Mouse (Mus musculus): ENCODE measurements around the gene 1700003F12Rik.
A peak's percentile ranks its signal among the peaks of the same experiment; 100 is the strongest.

Gene 1700003F12Rik

GRCm38 (mm10) chr2:154549886-154550189 lies 3.0 kb downstream of the 1700003F12Rik start:
- DNase-seq: no peak

- no peak for DNase-seq
Measured at GRCm38 (mm10) chr2:154550937-154551336, 4.1 kb downstream of the 1700003F12Rik start.

DNA sequence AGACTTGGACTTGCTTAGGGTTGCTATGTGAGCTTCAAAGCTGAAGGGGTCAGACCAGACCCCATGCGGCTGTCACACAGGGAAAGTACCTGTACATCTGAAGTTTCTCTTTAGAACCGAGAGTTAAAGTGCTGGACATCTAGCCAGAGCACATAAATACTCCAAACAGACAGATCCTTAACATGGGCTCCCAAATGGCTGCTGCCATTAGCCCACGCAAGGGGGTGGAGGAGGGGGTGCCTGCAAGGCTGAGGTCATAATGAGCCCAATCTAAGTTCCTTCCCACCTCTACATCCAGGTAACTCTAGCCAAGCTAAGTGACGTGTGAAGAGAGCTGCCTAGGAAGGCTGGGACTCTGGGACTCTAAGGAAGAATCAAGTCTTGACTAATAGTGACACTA lies 4.6 kb downstream of the 1700003F12Rik start, which contains the start of gene Actl10:
Actl10 (plus strand) TSS at position 301 of the 400 bp plus-strand sequence.
- no peak for DNase-seq

DNA sequence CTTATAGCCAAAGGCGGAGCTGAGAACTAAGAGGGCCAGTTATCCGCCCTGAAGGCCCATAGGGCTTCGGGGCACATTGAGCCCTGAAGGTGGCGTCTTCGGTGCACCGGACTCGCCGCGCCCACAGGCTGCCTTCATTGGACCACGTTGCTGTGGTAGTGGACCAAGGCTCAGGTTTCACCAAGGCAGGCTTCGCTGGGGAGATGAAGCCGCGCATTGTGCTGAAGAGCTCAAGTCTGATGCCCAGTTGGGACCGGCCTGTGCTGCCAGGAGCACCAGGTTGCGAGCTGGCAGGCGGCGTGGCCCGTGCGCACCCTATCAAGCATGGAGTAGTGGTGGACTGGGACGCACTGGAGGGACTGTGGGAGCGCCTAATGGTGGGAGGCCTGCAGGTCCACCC lies 5.0 kb downstream of the 1700003F12Rik start:
- no peak for DNase-seq

- DNase-seq: peak; percentile 71 to 77
Measured at GRCm38 (mm10) chr2:154552424-154552907, 5.6 kb downstream of the 1700003F12Rik start.

GRCm38 (mm10) chr2:154555235-154555634 lies 8.3 kb downstream of the 1700003F12Rik start:
- no peak for DNase-seq

- no peak for DNase-seq
Measured at GRCm38 (mm10) chr2:154557184-154557832, 10.4 kb downstream of the 1700003F12Rik start.

DNA sequence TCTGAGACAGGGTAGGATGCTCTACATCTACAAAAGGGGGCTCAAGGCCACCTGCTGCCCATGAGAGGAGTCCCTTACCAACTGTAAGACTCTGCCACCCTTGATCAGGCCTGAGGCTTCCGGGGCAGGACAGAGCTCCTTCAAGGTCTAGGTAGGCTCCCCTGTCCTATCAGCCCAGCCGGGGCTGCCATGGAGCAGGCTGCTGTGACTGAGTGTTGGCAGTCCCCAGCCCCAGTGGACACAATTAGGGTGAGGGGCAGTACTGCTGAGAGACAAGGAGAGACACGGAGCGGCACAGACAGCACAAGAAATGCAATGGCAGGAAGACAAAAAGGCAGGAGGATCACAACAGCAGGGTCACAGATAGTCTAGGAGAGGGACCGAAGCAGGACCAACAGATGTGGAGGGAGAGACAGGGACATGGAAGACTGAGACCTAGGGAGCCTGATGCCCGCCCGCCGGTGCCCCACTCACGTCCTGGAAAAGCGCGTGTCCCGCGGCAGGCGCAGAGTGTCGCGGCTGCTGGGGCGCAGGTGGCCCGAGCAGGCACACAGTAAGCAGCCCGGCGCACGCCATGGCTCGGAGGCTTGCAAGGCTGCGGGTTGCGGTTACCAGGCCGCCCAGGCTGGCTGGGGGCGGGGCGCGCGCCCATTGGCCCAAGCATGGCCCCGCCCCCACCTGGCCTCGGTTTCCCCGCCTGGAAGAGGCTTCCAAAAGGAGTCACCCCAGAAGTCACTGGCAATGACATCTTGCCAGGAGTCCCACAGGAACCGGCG lies 11.6 kb downstream of the 1700003F12Rik start, which contains the start of gene Necab3:
Necab3 (minus strand) TSS at position 627 of the 776 bp plus-strand sequence.
- DNase-seq: peak; percentile 25 to 41

GRCm38 (mm10) chr2:154563612-154564170 lies 16.8 kb downstream of the 1700003F12Rik start:
- no peak for DNase-seq

DNA sequence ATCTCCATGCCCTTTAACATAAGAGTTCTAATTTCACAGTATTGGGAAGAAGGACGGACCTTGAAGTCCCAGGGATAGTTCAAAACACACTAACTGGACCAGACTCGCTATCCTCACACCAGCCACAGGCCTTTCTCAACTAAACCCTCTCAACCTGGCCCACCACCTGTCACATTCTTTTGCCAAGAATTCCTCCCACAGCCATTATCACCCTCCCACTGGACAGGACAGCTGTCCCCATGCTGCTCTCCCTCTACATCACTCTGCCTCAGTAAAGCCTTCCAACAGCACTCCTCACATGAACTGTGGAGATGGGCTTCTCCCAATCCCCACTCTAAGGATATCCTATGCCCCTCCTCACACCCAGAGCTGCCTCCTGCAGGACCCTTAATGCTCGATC lies 18.7 kb downstream of the 1700003F12Rik start:
- DNase-seq: no peak

DNA sequence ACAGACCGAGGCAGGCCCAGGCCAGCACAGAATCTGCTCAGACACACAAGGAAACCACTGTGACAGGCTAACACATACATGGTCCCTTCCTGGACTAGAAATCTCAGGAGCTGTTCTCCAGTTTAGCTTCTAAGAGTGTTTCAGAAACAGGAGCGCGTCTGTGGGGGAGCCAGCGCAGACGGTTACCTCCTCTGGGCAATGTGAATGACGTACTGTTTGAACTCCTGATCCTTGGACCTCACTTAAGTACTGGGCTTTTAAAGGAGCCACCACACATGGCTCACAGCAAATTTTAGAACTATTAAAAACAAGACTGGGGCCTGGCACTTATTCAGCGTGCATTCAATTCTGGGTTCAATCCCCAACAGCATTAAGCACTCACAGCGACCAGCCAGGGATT lies 19.8 kb downstream of the 1700003F12Rik start:
- DNase-seq: no peak

DNA sequence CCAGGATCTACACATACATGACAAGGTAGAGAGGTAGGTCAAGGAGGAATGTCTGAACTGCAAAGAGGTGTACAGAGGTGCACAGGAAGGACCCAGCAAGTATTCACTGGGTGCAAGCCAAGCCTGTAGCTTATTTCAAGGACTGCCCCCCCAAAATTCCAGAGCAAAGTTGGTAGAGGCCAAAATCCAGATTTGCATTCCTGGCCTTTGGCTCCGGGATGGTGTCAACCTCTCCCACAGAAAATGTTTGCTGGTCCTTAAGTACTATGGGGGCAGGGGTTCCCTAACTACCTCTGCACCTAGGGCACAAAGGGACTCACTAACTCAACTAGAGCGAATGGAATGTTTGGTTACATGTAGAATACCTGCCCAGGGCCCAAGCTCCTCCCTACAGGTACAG lies 20.9 kb downstream of the 1700003F12Rik start:
- DNase-seq: no peak

DNA sequence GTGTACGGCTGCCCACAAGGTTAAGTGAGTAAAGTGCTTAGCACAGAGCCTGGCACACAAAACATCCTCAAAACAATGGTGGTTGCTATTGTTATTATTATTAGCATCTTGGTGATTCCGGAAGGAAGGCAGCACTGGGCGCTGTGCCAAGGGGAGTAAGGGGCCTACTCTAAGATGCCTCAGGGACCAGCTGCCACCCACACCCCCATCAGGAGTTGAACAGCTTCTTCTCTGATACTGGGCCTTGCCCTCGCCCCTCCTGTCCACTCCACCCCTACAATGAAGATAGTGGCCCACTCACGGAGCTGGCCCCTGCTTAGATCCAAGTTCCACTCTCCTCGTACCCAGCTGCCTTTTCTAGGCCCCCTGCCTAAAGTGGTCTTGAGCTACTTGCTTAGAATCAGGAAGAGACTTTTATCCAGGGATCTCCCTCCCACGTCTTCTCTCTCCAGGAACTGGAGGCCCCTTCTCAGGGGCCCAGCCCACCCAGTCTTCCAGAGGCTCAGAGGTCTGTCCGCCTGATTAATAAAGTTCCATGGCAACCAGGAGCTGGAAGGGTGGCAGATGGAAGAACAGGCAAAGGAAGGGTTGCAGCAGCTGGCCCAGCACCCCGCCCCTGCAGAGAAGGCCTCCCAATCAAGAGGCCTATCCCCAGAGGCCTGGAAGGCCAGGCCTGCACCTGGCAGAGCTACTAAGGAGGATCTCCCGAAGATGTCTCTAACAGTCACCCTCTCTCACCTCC lies 21.6 kb downstream of the 1700003F12Rik start:
- DNase-seq: no peak

- DNase-seq: peak; percentile 63 to 72
Measured at GRCm38 (mm10) chr2:154569071-154569748, 22.3 kb downstream of the 1700003F12Rik start.

DNA sequence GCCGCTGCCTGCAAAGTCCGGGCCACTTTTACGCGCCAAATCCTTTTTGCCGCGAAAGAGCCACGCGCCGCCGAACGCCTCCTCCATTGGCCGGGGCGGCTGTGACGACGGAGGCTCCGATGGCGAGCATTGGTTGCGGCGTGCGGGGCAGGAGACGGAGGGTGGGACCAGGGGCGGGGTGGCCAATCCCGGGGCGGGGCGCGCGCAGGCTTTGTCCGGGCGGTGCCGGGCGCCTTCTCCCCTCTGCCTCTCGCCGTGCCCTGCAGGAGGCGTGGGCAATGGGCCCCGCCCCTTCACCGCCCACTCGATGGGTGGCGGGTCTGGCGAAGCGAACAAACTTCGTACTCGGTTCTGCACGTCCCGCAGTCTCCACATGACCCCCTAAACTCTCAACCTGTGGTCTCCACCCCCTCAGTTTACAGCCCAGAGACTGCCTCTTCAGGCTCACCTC lies 23.0 kb downstream of the 1700003F12Rik start, which contains the start of gene E2f1:
E2f1 (minus strand) TSS at position 57 of the 451 bp plus-strand sequence.
- DNase-seq: peak; percentile 94

DNA sequence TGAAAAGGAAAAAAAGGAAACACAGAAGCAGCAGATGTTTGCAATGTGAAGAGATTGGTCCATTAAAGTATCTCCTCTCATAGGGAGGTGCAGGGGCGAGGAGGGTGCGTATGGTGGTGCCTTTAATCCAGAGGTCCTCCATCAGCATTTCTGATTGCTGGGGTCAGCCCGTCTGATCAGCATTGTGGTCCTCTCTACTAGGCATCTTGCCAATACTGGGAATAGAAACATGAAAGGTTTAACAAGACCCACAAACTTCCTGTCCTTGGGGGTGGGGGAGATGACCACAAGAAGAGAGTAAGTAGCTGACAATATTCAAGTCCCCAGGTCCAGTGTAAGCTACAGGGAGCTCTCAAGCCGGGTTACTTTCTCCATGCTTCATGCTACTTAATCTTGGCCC lies 23.8 kb downstream of the 1700003F12Rik start:
- no peak for DNase-seq

- no peak for DNase-seq
Measured at GRCm38 (mm10) chr2:154571266-154571665, 24.4 kb downstream of the 1700003F12Rik start.

- DNase-seq: no peak
Measured at GRCm38 (mm10) chr2:154571976-154572375, 25.1 kb downstream of the 1700003F12Rik start.

DNA sequence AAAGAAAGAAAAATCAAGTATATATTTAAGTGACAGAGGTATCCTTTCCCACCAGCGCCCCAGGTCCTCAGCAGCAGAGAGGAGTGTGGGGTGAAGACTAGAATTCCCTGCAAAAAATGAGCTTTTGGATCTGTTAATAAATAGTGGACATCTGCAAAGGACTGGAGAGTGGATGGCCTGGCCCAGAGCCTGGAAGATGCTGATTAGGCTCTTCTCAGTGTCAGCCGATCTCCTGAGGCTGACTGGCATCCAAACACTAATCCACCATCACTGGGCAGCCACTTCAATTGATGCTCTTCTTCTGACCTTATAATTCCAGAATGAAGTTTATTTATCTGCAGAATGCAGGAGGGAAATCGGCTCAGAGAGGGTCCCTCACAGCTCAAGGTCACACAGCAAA lies 26.1 kb downstream of the 1700003F12Rik start:
- no peak for DNase-seq

DNA sequence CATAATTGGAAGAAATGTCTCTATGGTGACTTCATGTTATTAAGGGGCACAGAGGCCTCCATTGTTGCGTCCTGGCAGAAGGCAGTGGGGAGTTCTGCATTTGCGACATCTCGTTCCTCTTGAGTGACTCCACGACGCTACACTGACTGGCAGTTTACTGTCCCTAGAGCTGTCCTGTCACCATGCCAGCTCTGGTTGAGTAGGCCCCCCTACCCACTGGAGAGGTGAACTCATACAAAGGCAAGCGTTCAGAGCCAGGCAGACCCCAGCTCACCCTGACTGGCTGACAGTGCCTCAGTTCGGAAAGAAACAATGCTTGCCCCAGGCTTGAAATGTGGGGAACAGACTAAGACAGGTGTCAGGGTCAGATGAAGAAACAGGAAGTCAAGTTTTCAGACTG lies 27.4 kb downstream of the 1700003F12Rik start:
- DNase-seq: peak; percentile 68 to 71

- DNase-seq: no peak
Measured at GRCm38 (mm10) chr2:154576876-154577743, 30.2 kb downstream of the 1700003F12Rik start.

Measured in B cell, adult 2 months (primary cell).